Mouse (Mus musculus) cortical plate, adult 2 months (tissue): Measurements from ENCODE around the gene Etv1. TPM values are rescaled to one million over a fixed set of nuclear protein-coding genes. Genes with fewer than 3 reads are reported as not detected.
A peak's percentile ranks its signal among the peaks of the same experiment; 100 is the strongest.

Source experiments
- H3K27ac ChIP-seq: fragments of 200-500 bp; 2 replicates; pipeline ENCODE4 v1.5.1; 2012; ENCODE audit warnings: low read length, control low read depth, inconsistent platforms; ENCODE audit not compliant: insufficient read depth
- H3K4me1 ChIP-seq: fragments of 200-500 bp; 2 replicates; pipeline ENCODE4 v1.6.1; 2011; ENCODE audit warnings: low read length; ENCODE audit not compliant: control insufficient read depth, insufficient read depth
- H3K4me3 ChIP-seq: fragments of 200-500 bp; 2 replicates; pipeline ENCODE4 v1.5.1; 2011; ENCODE audit warnings: mild to moderate bottlenecking, low read length, control low read depth; ENCODE audit not compliant: insufficient read depth
- CTCF ChIP-seq: fragments of 200-500 bp; IDR thresholded peaks from 2 replicates; pipeline ENCODE4 v1.5.1; 2011; ENCODE audit warnings: mild to moderate bottlenecking, control low read depth, low read length; ENCODE audit not compliant: insufficient read depth; ENCODE audit errors: extremely low read depth
- POLR2A ChIP-seq: fragments of 200-500 bp; IDR thresholded peaks from 2 replicates; pipeline ENCODE4 v1.6.1; 2011; ENCODE audit warnings: mild to moderate bottlenecking, low read length, control low read depth; ENCODE audit not compliant: insufficient read depth; ENCODE audit errors: extremely low read depth
- polyA plus RNA-seq: library from polyadenylated mRNA; depleted of rRNA; stranded (reverse); fragments of >200 nt; gene quantifications from 2 replicates; pipeline ENCODE4 v1.2.3, GENCODE M21; 2012

The Etv1 gene
- polyA plus RNA-seq, 1 experiment: 34.6 TPM

GRCm38 (mm10) chr12:38781686-38782085 is 2.5 kb downstream of the Etv1 start:
- TF ChIP-seq POLR2A: no peak
- no peak for TF ChIP-seq CTCF
- Histone ChIP-seq H3K4me3 (peak overlapping the region; percentile 84), H3K4me1 (no peaks in the 10 kb centered on the region), H3K27ac (no peak overlapping the region)

DNA sequence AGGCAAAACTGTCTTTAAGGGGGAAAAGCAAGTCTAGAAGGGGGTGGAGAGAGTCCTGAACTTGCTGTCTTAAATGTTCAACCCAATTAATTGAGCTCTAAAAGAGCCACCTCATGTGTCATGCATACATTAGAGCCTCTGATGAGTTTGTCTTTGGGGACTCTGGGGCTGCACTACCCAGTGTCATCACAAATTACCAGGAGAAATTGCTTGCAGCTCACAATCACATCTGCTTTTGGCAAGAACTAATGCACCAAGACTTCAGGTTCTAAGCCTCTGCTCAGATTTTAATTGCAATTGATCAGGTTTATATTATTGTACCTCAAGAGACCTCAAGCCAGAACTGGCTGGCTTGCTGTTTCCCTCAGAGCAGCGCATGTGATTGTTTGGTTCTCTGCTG is 4.1 kb downstream of the Etv1 start:
- H3K4me1 ChIP-seq: no peaks in the 10 kb centered on the region
- TF ChIP-seq POLR2A: no peak
- TF ChIP-seq CTCF: no peak
- H3K27ac ChIP-seq: no peak overlapping the region
- H3K4me3 ChIP-seq: 0 out of 2 replicates have a peak overlapping the region, but pooled peaks have one; percentile 4

GRCm38 (mm10) chr12:38784221-38784620 is 5.0 kb downstream of the Etv1 start:
- no peak overlapping the region for H3K27ac ChIP-seq
- H3K4me1 ChIP-seq: peaks cover 2% of the 10 kb centered on the region; the same call in 1 of the 2 replicates
- no peak for TF ChIP-seq CTCF
- no peak for TF ChIP-seq POLR2A
- no peak overlapping the region for H3K4me3 ChIP-seq

DNA sequence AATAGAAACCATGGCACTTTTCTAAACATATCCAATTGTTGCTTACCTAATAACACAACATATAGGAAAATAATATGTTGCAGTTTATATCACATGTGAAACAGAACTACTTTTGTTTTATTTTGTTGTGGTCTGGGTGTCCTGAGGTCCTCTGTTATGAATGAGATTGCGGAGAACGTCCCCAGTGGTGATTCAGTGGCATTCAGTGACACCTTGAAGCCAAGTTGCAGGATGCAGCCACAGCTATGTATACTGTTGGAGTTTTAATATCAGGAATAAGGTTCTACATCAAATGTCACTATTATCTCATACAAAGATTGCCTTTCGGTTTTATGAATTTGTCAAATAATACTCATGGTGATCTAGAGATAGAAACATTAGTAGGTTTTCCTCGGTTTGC is 7.4 kb downstream of the Etv1 start:
- Histone ChIP-seq H3K4me3 (no peak overlapping the region), H3K4me1 (peaks cover 3% of the 10 kb centered on the region; the same call in 1 of the 2 replicates), H3K27ac (no peak overlapping the region)
- TF ChIP-seq CTCF (no peak), POLR2A (no peak)

- no peak overlapping the region for H3K27ac ChIP-seq
- no peak overlapping the region for H3K4me3 ChIP-seq
- peaks cover 3% of the 10 kb centered on the region; the same call in 1 of the 2 replicates for H3K4me1 ChIP-seq
- no peak for TF ChIP-seq POLR2A
- no peak for TF ChIP-seq CTCF
Measured at GRCm38 (mm10) chr12:38787704-38788103, 8.5 kb downstream of the Etv1 start.

DNA sequence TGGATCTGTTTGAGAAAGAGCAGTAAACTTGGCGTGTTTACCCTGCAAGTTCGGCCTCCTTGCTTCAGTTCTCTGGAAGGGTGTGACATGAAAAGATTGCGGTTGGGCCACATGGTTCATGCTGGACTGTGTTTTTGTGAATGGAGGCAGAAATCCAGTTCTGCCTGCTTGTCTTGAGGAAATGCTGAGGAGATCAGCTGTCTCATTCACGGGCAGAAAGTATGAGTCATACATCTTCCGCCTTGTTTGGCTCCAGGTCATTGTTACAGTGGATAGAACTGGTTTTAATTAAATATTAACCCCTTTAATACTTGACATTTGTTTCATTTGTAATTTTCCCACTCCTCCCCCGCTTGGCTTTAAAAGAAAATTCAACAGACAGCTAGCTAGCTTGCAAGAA is 9.4 kb downstream of the Etv1 start:
- TF ChIP-seq CTCF (no peak), POLR2A (no peak)
- H3K4me3 ChIP-seq: no peak overlapping the region
- no peak overlapping the region for H3K27ac ChIP-seq
- H3K4me1 ChIP-seq: peaks cover 3% of the 10 kb centered on the region; the same call in 1 of the 2 replicates

GRCm38 (mm10) chr12:38789789-38790355 is 10.7 kb downstream of the Etv1 start:
- H3K4me3 ChIP-seq: no peak overlapping the region
- TF ChIP-seq CTCF (no peak), POLR2A (no peak)
- H3K27ac ChIP-seq: no peak overlapping the region
- H3K4me1 ChIP-seq: peaks cover 3% of the 10 kb centered on the region; the same call in 1 of the 2 replicates

- TF ChIP-seq CTCF: no peak
- no peak for TF ChIP-seq POLR2A
- H3K4me3 ChIP-seq: no peak overlapping the region
- peaks cover 3% of the 10 kb centered on the region; the same call in 1 of the 2 replicates for H3K4me1 ChIP-seq
- no peak overlapping the region for H3K27ac ChIP-seq
Measured at GRCm38 (mm10) chr12:38793076-38793475, 13.9 kb downstream of the Etv1 start.

DNA sequence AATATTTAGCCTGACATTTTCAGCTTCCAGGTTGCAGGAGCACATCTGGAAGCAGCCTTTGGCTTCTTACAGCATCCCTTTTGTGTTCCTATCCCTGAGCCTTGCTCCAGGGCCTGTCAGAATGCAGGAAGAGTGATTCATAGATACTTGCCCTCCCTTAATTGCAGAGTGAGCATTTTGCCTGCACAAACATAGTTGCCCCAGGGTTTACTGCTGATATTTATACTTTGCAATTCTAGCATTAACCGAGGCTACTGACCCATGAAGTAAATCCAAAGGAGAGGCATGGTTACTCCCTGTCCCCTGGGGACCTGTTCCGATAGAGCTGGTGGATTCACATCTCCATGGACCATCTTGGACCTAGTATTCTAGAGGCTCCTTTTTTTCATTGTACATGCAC is 14.5 kb downstream of the Etv1 start:
- H3K4me3 ChIP-seq: no peak overlapping the region
- TF ChIP-seq CTCF (no peak), POLR2A (no peak)
- peaks cover 3% of the 10 kb centered on the region; the same call in 1 of the 2 replicates for H3K4me1 ChIP-seq
- H3K27ac ChIP-seq: no peak overlapping the region

DNA sequence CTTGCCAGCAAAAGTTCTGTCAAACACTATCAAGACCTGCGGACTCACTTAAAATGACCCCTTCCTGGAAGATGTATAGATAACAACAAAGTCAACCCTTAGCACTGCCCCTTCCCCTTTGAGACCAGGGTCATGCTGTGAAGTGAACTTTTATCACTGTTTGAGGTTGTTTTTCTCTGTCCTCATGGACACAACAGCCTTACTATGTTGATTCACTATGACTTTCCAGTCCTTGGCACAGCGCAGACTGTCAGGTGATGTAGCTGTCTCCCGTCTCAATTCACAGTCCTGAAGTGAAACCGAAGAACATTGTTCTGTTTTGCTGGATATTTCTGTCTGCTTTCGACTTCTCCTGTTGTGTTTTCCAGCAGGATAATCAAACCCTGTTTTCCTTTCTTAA is 27.9 kb downstream of the Etv1 start:
- no peak overlapping the region for H3K4me3 ChIP-seq
- TF ChIP-seq CTCF: no peak
- TF ChIP-seq POLR2A: no peak
- H3K4me1 ChIP-seq: 0 out of 2 replicates have a peak, but pooled peaks cover 1% of the 10 kb centered on the region
- no peak overlapping the region for H3K27ac ChIP-seq
